In genomic region chr2:164779481-164780086, GRCm38 (mm10) we compare ENCODE assay signal across 20 mouse cellular contexts. TPM values are rescaled to one million over a fixed set of nuclear protein-coding genes. Genes with fewer than 3 reads are reported as not detected.
DNase-seq lines count a peak whose midpoint lies in the region; ATAC-seq and TF ChIP-seq lines count a peak whose summit lies in the region.
"Had no signal": no experiment of that assay in that cellular context is flagged by ENCODE, and none has a peak within 500 bp of the region (broad histone marks: within the 10 kb centered on the region; RNA-seq: fewer than 3 reads in every experiment).

TSS of gene Tnnc2 (minus strand) at chr2:164779967.

- no peak for TF ChIP-seq CTCF in hindbrain, postnatal 0 days (IDR thresholded peaks at IDR 0.05; ENCODE audit: low read depth)

- intact Hi-C loops in gastrocnemius, postnatal 14 days (cut with DNase I; ENCODE audit: low total_unique reads): no loop called here

- no peaks in the 10 kb centered on the region for H3K9me3 ChIP-seq in heart, embryonic 10.5 days
- H3K9me3 ChIP-seq in lung, embryonic 16.5 days (ENCODE audit: control insufficient read depth, low read length): no peaks in the 10 kb centered on the region
- no peaks in the 10 kb centered on the region for H3K9me3 ChIP-seq in neural tube, embryonic 12.5 days
- no peaks in the 10 kb centered on the region for H3K9me3 ChIP-seq in hindbrain, postnatal 0 days (ENCODE audit: low read length)
- H3K9me3 ChIP-seq: heart, embryonic 15.5 days; hindbrain, embryonic 13.5 days; midbrain, embryonic 15.5 days had no signal

- peaks cover 22% of the 10 kb centered on the region for H3K27me3 ChIP-seq in heart, embryonic 10.5 days (ENCODE audit: insufficient read depth, poor library complexity, severe bottlenecking)
- no peaks in the 10 kb centered on the region for H3K27me3 ChIP-seq in lung, embryonic 16.5 days (ENCODE audit: control insufficient read depth, insufficient read depth, low read depth, low read length)
- no peaks in the 10 kb centered on the region for H3K27me3 ChIP-seq in neural tube, embryonic 12.5 days (replicated peaks)
- no peaks in the 10 kb centered on the region for H3K27me3 ChIP-seq in hindbrain, postnatal 0 days (ENCODE audit: insufficient read depth, low read length)
- H3K27me3 ChIP-seq: midbrain, embryonic 15.5 days had no signal

- no peak for ATAC-seq in lung, embryonic 16.5 days (ENCODE audit: low read depth)
- no peak for ATAC-seq in neural tube, embryonic 12.5 days (ENCODE audit: low FRiP score, low read depth)
- ATAC-seq in hindbrain, postnatal 0 days: no peak
- ATAC-seq: liver, postnatal 0 days; midbrain, embryonic 15.5 days had no signal

- no peak within 1 kb of the TSS for H3K9ac ChIP-seq in lung, embryonic 16.5 days (ENCODE audit: low read length)
- no peak within 1 kb of the TSS for H3K9ac ChIP-seq in neural tube, embryonic 12.5 days
- H3K9ac ChIP-seq in hindbrain, postnatal 0 days (replicated peaks; ENCODE audit: low read length): no peak within 1 kb of the TSS
- H3K9ac ChIP-seq: heart, embryonic 15.5 days; hindbrain, embryonic 13.5 days; liver, postnatal 0 days; midbrain, embryonic 15.5 days had no signal

- H3K27ac ChIP-seq in heart, embryonic 10.5 days: no peak within 1 kb of the TSS
- no peak within 1 kb of the TSS for H3K27ac ChIP-seq in lung, embryonic 16.5 days (ENCODE audit: low read length)
- H3K27ac ChIP-seq in neural tube, embryonic 12.5 days: no peak within 1 kb of the TSS
- H3K27ac ChIP-seq in hindbrain, postnatal 0 days: no peak within 1 kb of the TSS
- H3K27ac ChIP-seq: heart, embryonic 15.5 days; hindbrain, embryonic 13.5 days; left cerebral cortex, adult 2 months; midbrain, embryonic 15.5 days had no signal

- 63% methylated on average over 8 of the region's 8 CpGs for WGBS in heart, embryonic 10.5 days
- WGBS in lung, embryonic 16.5 days: 69% methylated on average over 8 of the region's 8 CpGs
- WGBS in neural tube, embryonic 12.5 days: 72% methylated on average over 8 of the region's 8 CpGs
- WGBS in hindbrain, postnatal 0 days: 71% methylated on average over 8 of the region's 8 CpGs

- peaks cover under 1% of the 10 kb centered on the region for H3K4me1 ChIP-seq in heart, embryonic 10.5 days
- peaks cover 2% of the 10 kb centered on the region; the same call in 1 of the 2 replicates for H3K4me1 ChIP-seq in lung, embryonic 16.5 days (replicated peaks; ENCODE audit: control insufficient read depth, insufficient read depth, low read length)
- no peaks in the 10 kb centered on the region for H3K4me1 ChIP-seq in neural tube, embryonic 12.5 days
- H3K4me1 ChIP-seq in hindbrain, postnatal 0 days (ENCODE audit: insufficient read depth, low read length): no peaks in the 10 kb centered on the region

- no peak within 1 kb of the TSS for H3K4me2 ChIP-seq in lung, embryonic 16.5 days (ENCODE audit: low read depth, low read length)
- no peak within 1 kb of the TSS for H3K4me2 ChIP-seq in neural tube, embryonic 12.5 days (replicated peaks)
- no peak within 1 kb of the TSS for H3K4me2 ChIP-seq in hindbrain, postnatal 0 days (ENCODE audit: low read depth, low read length)
- H3K4me2 ChIP-seq: heart, embryonic 15.5 days; hindbrain, embryonic 13.5 days; midbrain, embryonic 15.5 days had no signal

- no peak within 1 kb of the TSS for H3K4me3 ChIP-seq in heart, embryonic 10.5 days
- no peak within 1 kb of the TSS for H3K4me3 ChIP-seq in lung, embryonic 16.5 days (ENCODE audit: low read length)
- H3K4me3 ChIP-seq in neural tube, embryonic 12.5 days: no peak within 1 kb of the TSS
- no peak within 1 kb of the TSS for H3K4me3 ChIP-seq in hindbrain, postnatal 0 days (ENCODE audit: low read length)
- H3K4me3 ChIP-seq: heart, embryonic 15.5 days; hindbrain, embryonic 13.5 days; left cerebral cortex, adult 2 months; midbrain, embryonic 15.5 days had no signal

- no peaks in the 10 kb centered on the region for H3K36me3 ChIP-seq in heart, embryonic 10.5 days
- no peaks in the 10 kb centered on the region for H3K36me3 ChIP-seq in lung, embryonic 16.5 days (ENCODE audit: control insufficient read depth, insufficient read depth, low read length)
- H3K36me3 ChIP-seq in neural tube, embryonic 12.5 days: no peaks in the 10 kb centered on the region
- no peaks in the 10 kb centered on the region for H3K36me3 ChIP-seq in hindbrain, postnatal 0 days (ENCODE audit: insufficient read depth, low read length)
- H3K36me3 ChIP-seq: heart, embryonic 15.5 days; hindbrain, embryonic 13.5 days; midbrain, embryonic 15.5 days had no signal

- peak; percentile 60 for DNase-seq in heart, embryonic 10.5 days (ENCODE audit: low spot score)
- DNase-seq in heart, adult 9 months (ENCODE audit: low spot score in 2 of 2): no peak
- DNase-seq in lung, postnatal 14 days: no peak
- peak; percentile 68 for DNase-seq in gastrocnemius, postnatal 14 days
- DNase-seq in hindbrain, postnatal 0 days (ENCODE audit: low spot score): no peak
- no peak for DNase-seq in spleen, postnatal 36 days (ENCODE audit: low spot score in 2 of 2)
- DNase-seq: adrenal gland, postnatal 25 days; cerebellum, adult 18-20 months; kidney, adult 11 months; liver, postnatal 0 days; right cerebral cortex, adult 18-20 months; thymus, adult 2 months had no signal

RNA-seq across cellular contexts. Expression of gene Tnnc2, which starts in this region (rescaled TPM):
- 0.67 TPM in 1 of 2 replicates, not detected in the other for polyA plus RNA-seq in heart, embryonic 10.5 days (2016; fragmentation: Nextera tagmentation; extraction: Ambion mirVana)
- 27.9 and 94.5 TPM in 2 replicates for polyA plus RNA-seq in lung, embryonic 16.5 days (2015; fragmentation: Nextera tagmentation; extraction: Ambion mirVana)
- over 10,000 TPM; 14,912 to 15,737 TPM for total RNA-seq in gastrocnemius, postnatal 14 days (2021)
- polyA plus RNA-seq in neural tube, embryonic 12.5 days (2016; fragmentation: Nextera tagmentation; extraction: Ambion mirVana): 26.2 and 36.5 TPM in 2 replicates
- 12.2 TPM in 1 of 2 replicates, not detected in the other for total RNA-seq in hindbrain, postnatal 0 days (2014; rRNA removed)
- 0.30 TPM in 1 of 2 replicates, not detected in the other for polyA plus RNA-seq in hindbrain, postnatal 0 days (2015; fragmentation: Nextera tagmentation; extraction: Ambion mirVana)
- total RNA-seq: adrenal gland, postnatal 25 days; layer of hippocampus, adult 18-20 months; megakaryocyte progenitor cell, adult 5-6 weeks had no signal
- polyA plus RNA-seq: midbrain, embryonic 15.5 days had no signal

Comparison
In these comparisons a context has a peak if more than half of its experiments do, and no peak if none do; other contexts are left out.
1. RNA of gene Tnnc2 (total RNA-seq): 14,912 to 15,737 TPM in gastrocnemius, postnatal 14 days; 12.2 TPM in hindbrain, postnatal 0 days; every median in the first group is over 1,000 times any median in the second.
2. RNA of gene Tnnc2 (polyA plus RNA-seq): 27.9 to 94.5 TPM in lung, embryonic 16.5 days and 26.2 to 36.5 TPM in neural tube, embryonic 12.5 days; 0.67 TPM in heart, embryonic 10.5 days and 0.30 TPM in hindbrain, postnatal 0 days; every median in the first group is over 10 times any median in the second.
3. Peak in DNase-seq in heart, embryonic 10.5 days; RNA of the gene not detected or under 1 TPM.